Mouse (Mus musculus) cortical plate, adult 2 months (tissue): ENCODE results near the gene Bbc3. TPM values are rescaled to one million over a fixed set of nuclear protein-coding genes. Genes with fewer than 3 reads are reported as not detected.
"Not testable (repeated sequence)": the region's sequence is repeated elsewhere in the genome, so short reads cannot be mapped to it uniquely, and the experiment has no call there.

Experiments
- H3K27ac ChIP-seq: fragments of 200-500 bp; 2 replicates; pipeline ENCODE4 v1.5.1; 2012; ENCODE audit warnings: low read length, control low read depth, inconsistent platforms; ENCODE audit not compliant: insufficient read depth
- H3K4me1 ChIP-seq: fragments of 200-500 bp; 2 replicates; pipeline ENCODE4 v1.6.1; 2011; ENCODE audit warnings: low read length; ENCODE audit not compliant: control insufficient read depth, insufficient read depth
- H3K4me3 ChIP-seq: fragments of 200-500 bp; 2 replicates; pipeline ENCODE4 v1.5.1; 2011; ENCODE audit warnings: mild to moderate bottlenecking, low read length, control low read depth; ENCODE audit not compliant: insufficient read depth
- CTCF ChIP-seq: fragments of 200-500 bp; IDR thresholded peaks from 2 replicates; pipeline ENCODE4 v1.5.1; 2011; ENCODE audit warnings: mild to moderate bottlenecking, control low read depth, low read length; ENCODE audit not compliant: insufficient read depth; ENCODE audit errors: extremely low read depth
- POLR2A ChIP-seq: fragments of 200-500 bp; IDR thresholded peaks from 2 replicates; pipeline ENCODE4 v1.6.1; 2011; ENCODE audit warnings: mild to moderate bottlenecking, low read length, control low read depth; ENCODE audit not compliant: insufficient read depth; ENCODE audit errors: extremely low read depth
- polyA plus RNA-seq: library from polyadenylated mRNA; depleted of rRNA; stranded (reverse); fragments of >200 nt; gene quantifications from 2 replicates; pipeline ENCODE4 v1.2.3, GENCODE M21; 2012; rRNA removed

The Bbc3 gene
- 8.1 and 11.2 TPM in 2 replicates for polyA plus RNA-seq

- H3K4me1 ChIP-seq, result not testable (repeated sequence)
- Histone ChIP-seq H3K4me3 (peak within 1 kb of the TSS; percentile 98), H3K27ac (peak within 1 kb of the TSS; percentile 38; the same call in 1 of the 2 replicates)
These were observed at the start of gene Bbc3 for GRCm38 (mm10) chr7:16308093-16308492. Bbc3 (plus strand) TSS chr7:16308393.

- TF ChIP-seq POLR2A, result no peak
- TF ChIP-seq CTCF, result no peak
These were observed 49.0 kb upstream of the Bbc3 start, which contains the start of gene C5ar1 for GRCm38 (mm10) chr7:16259110-16259590. C5ar1 (minus strand) TSS chr7:16259540.

GRCm38 (mm10) chr7:16261097-16261496, 47.1 kb upstream of the Bbc3 start:
- no peak overlapping the region for H3K4me3 ChIP-seq
- H3K27ac ChIP-seq, result no peak overlapping the region
- no peak for TF ChIP-seq POLR2A
- TF ChIP-seq CTCF, result no peak
- no peaks in the 10 kb centered on the region for H3K4me1 ChIP-seq

More at GRCm38 (mm10) chr7:16259110-16259590, 49.0 kb upstream of the Bbc3 start, which contains the start of gene C5ar1:
- Histone ChIP-seq H3K4me3 (no peak within 1 kb of the TSS), H3K4me1 (no peaks in the 10 kb centered on the region), H3K27ac (no peak within 1 kb of the TSS)

- no peaks in the 10 kb centered on the region for H3K4me1 ChIP-seq
These were observed 45.0 kb upstream of the Bbc3 start for GRCm38 (mm10) chr7:16263015-16263787.

GRCm38 (mm10) chr7:16263843-16264242, 44.4 kb upstream of the Bbc3 start:
- no peaks in the 10 kb centered on the region for H3K4me1 ChIP-seq
- no peak overlapping the region for H3K4me3 ChIP-seq
- no peak for TF ChIP-seq POLR2A
- TF ChIP-seq CTCF, result no peak
- no peak overlapping the region for H3K27ac ChIP-seq

More at GRCm38 (mm10) chr7:16263015-16263787, 45.0 kb upstream of the Bbc3 start:
- no peak overlapping the region for H3K27ac ChIP-seq
- TF ChIP-seq CTCF, result peak; percentile 81
- no peak for TF ChIP-seq POLR2A
- H3K4me3 ChIP-seq, result no peak overlapping the region

- no peak for TF ChIP-seq CTCF
- TF ChIP-seq POLR2A, result no peak
- no peak overlapping the region for H3K27ac ChIP-seq
- H3K4me3 ChIP-seq, result no peak overlapping the region
These were observed 42.3 kb upstream of the Bbc3 start for GRCm38 (mm10) chr7:16265856-16266255.

GRCm38 (mm10) chr7:16266593-16266992, 41.6 kb upstream of the Bbc3 start:
- H3K4me1 ChIP-seq, H3K4me3 ChIP-seq, H3K27ac ChIP-seq: not testable (repeated sequence)

More at GRCm38 (mm10) chr7:16265856-16266255, 42.3 kb upstream of the Bbc3 start:
- H3K4me1 ChIP-seq, result no peaks in the 10 kb centered on the region

- no peaks in the 10 kb centered on the region; the same call in 1 of the 2 replicates for H3K4me1 ChIP-seq
- no peak overlapping the region for H3K4me3 ChIP-seq
- TF ChIP-seq POLR2A (no peak), CTCF (no peak)
- H3K27ac ChIP-seq, result no peak overlapping the region
These were observed 37.1 kb upstream of the Bbc3 start for GRCm38 (mm10) chr7:16271139-16271538.

- no peak for TF ChIP-seq CTCF
- no peak; the same call in 1 of the 2 replicates for TF ChIP-seq POLR2A
- no peaks in the 10 kb centered on the region; the same call in 1 of the 2 replicates for H3K4me1 ChIP-seq
- H3K4me3 ChIP-seq, result peak overlapping the region; percentile 71
- peak overlapping the region; percentile 84 for H3K27ac ChIP-seq
These were observed 35.5 kb upstream of the Bbc3 start for GRCm38 (mm10) chr7:16272681-16273080.
